24 mouse cellular contexts compared by ENCODE assay signal in genomic region chr8:26844809-26845143, GRCm38 (mm10).
DNase-seq lines count a peak whose midpoint lies in the region; ATAC-seq lines count a peak whose summit lies in the region.
"Had no signal": no experiment of that assay in that cellular context is flagged by ENCODE, and none has a peak within 500 bp of the region (broad histone marks: within the 10 kb centered on the region; RNA-seq: fewer than 3 reads in every experiment).

No protein-coding gene starts in this region.

- H3K4me2 ChIP-seq in midbrain, embryonic 11.5 days, result no peak overlapping the region
- no peak overlapping the region for H3K4me2 ChIP-seq in midbrain, embryonic 13.5 days (replicated peaks)
- H3K4me2 ChIP-seq: embryonic facial prominence, embryonic 13.5 days; forebrain, embryonic 13.5 days; midbrain, embryonic 12.5 days had no signal

- no peak for DNase-seq in heart, embryonic 10.5 days (ENCODE audit: low spot score)
- DNase-seq in heart, postnatal 4 days, result no peak
- DNase-seq in midbrain, embryonic 11.5 days (ENCODE audit: low spot score, missing footprints), result peak; percentile 77
- DNase-seq in embryo, embryonic 10.5 days (ENCODE audit: low spot score), result no peak
- no peak for DNase-seq in right cerebral cortex, postnatal 4 days
- DNase-seq: cerebellum, adult 11-12 months; cerebellum, postnatal 14 days; gastrocnemius, postnatal 10 days; left cerebral cortex, postnatal 4 days; right cerebral cortex, postnatal 14 days; spleen, adult 18-20 months; thymus, adult 18-20 months; thymus, postnatal 4 days had no signal

- H3K27ac ChIP-seq in heart, embryonic 10.5 days, result peak overlapping the region; percentile 69
- H3K27ac ChIP-seq in midbrain, embryonic 11.5 days (ENCODE audit: low read depth, low read length), result no peak overlapping the region
- H3K27ac ChIP-seq in midbrain, embryonic 13.5 days, result no peak overlapping the region
- H3K27ac ChIP-seq: embryonic facial prominence, embryonic 13.5 days; forebrain, embryonic 13.5 days; kidney, postnatal 0 days; macrophage; midbrain, embryonic 12.5 days had no signal

- no peaks in the 10 kb centered on the region for H3K9me3 ChIP-seq in heart, embryonic 10.5 days
- no peaks in the 10 kb centered on the region for H3K9me3 ChIP-seq in midbrain, embryonic 11.5 days (ENCODE audit: control insufficient read depth, low read length)
- H3K9me3 ChIP-seq in midbrain, embryonic 13.5 days, result no peaks in the 10 kb centered on the region
- H3K9me3 ChIP-seq: embryonic facial prominence, embryonic 13.5 days; forebrain, embryonic 13.5 days; midbrain, embryonic 12.5 days had no signal

- H3K4me1 ChIP-seq in heart, embryonic 10.5 days, result peaks cover 46% of the 10 kb centered on the region
- H3K4me1 ChIP-seq in midbrain, embryonic 11.5 days (ENCODE audit: control insufficient read depth, insufficient read depth, low read length), result peaks cover 5% of the 10 kb centered on the region; the same call in 1 of the 2 replicates
- H3K4me1 ChIP-seq in midbrain, embryonic 13.5 days (replicated peaks), result peaks cover 8% of the 10 kb centered on the region; the same call in 1 of the 2 replicates

- ATAC-seq in midbrain, embryonic 11.5 days (ENCODE audit: low FRiP score), result no peak
- ATAC-seq in midbrain, embryonic 13.5 days, result no peak
- ATAC-seq in megakaryocyte, adult 5-6 weeks (ENCODE audit: poor library complexity, severe bottlenecking), result 0 out of 2 replicates have a peak, but pooled peaks have one; percentile 8
- ATAC-seq: activated CD4-positive, CD25-positive, alpha-beta regulatory T cell, adult 4 months; forebrain, embryonic 13.5 days; hindbrain, embryonic 16.5 days; intestine, embryonic 16.5 days had no signal

- H3K36me3 ChIP-seq in heart, embryonic 10.5 days, result no peaks in the 10 kb centered on the region
- no peaks in the 10 kb centered on the region for H3K36me3 ChIP-seq in midbrain, embryonic 11.5 days (ENCODE audit: control insufficient read depth, insufficient read depth, low read length)
- no peaks in the 10 kb centered on the region for H3K36me3 ChIP-seq in midbrain, embryonic 13.5 days
- H3K36me3 ChIP-seq: embryonic facial prominence, embryonic 13.5 days; midbrain, embryonic 12.5 days had no signal

- H3K9ac ChIP-seq in midbrain, embryonic 11.5 days (ENCODE audit: low read length), result no peak overlapping the region
- no peak overlapping the region for H3K9ac ChIP-seq in midbrain, embryonic 13.5 days (replicated peaks)
- H3K9ac ChIP-seq: embryonic facial prominence, embryonic 13.5 days; forebrain, embryonic 13.5 days; midbrain, embryonic 12.5 days had no signal

- 85% methylated on average over 6 of the region's 6 CpGs for WGBS in heart, embryonic 10.5 days
- WGBS in midbrain, embryonic 11.5 days, result 91% methylated on average over 6 of the region's 6 CpGs
- 90% methylated on average over 6 of the region's 6 CpGs for WGBS in midbrain, embryonic 13.5 days

- no peak overlapping the region for H3K4me3 ChIP-seq in heart, embryonic 10.5 days
- H3K4me3 ChIP-seq in midbrain, embryonic 11.5 days (ENCODE audit: low read depth, low read length), result no peak overlapping the region
- H3K4me3 ChIP-seq in midbrain, embryonic 13.5 days (replicated peaks), result no peak overlapping the region
- H3K4me3 ChIP-seq: embryonic facial prominence, embryonic 13.5 days; erythroblast, embryonic 14.5 days; forebrain, embryonic 13.5 days; midbrain, embryonic 12.5 days had no signal

- H3K27me3 ChIP-seq in heart, embryonic 10.5 days (ENCODE audit: insufficient read depth, poor library complexity, severe bottlenecking), result 0 out of 2 replicates have a peak, but pooled peaks cover 6% of the 10 kb centered on the region
- no peaks in the 10 kb centered on the region for H3K27me3 ChIP-seq in midbrain, embryonic 11.5 days (ENCODE audit: control insufficient read depth, insufficient read depth, low read length)
- no peaks in the 10 kb centered on the region for H3K27me3 ChIP-seq in midbrain, embryonic 13.5 days
- H3K27me3 ChIP-seq: embryonic facial prominence, embryonic 13.5 days; forebrain, embryonic 13.5 days had no signal
